Mouse (Mus musculus) forebrain, embryonic 14.5 days (tissue): ENCODE measurements around the gene Rhbdd1. TPM values are rescaled to one million over a fixed set of nuclear protein-coding genes. Genes with fewer than 3 reads are reported as not detected.

ENCODE experiments used
- ATAC-seq: fragments of 200-750 bp; cut with Nextera tagmentation; 2 replicates; pipeline ENCODE4 v1.8.0; 2017; ENCODE audit warnings: mild to moderate bottlenecking, moderate library complexity
- DNase-seq: peaks from one replicate; pipeline ENCODE4 v3.0.0-alpha.2; 2015; ENCODE audit warnings: low spot score
- H3K27ac ChIP-seq: fragments of 300-500 bp; sonication (generic); 2 replicates; pipeline ENCODE4 v1.5.1; 2014; ENCODE audit warnings: low read depth, mild to moderate bottlenecking, control low read depth, low read length, moderate library complexity
- H3K27me3 ChIP-seq: fragments of 300-500 bp; sonication (generic); replicated peaks from 2 replicates; pipeline ENCODE4 v1.6.1; 2014; ENCODE audit warnings: low read length, control low read depth, mixed read lengths; ENCODE audit not compliant: control insufficient read depth, insufficient read depth
- H3K36me3 ChIP-seq: fragments of 300-500 bp; sonication (generic); 2 replicates; pipeline ENCODE4 v1.6.1; 2014; ENCODE audit warnings: low read length, control low read depth; ENCODE audit not compliant: control insufficient read depth, insufficient read depth
- H3K4me1 ChIP-seq: fragments of 300-500 bp; sonication (generic); 2 replicates; pipeline ENCODE4 v1.6.1; 2014; ENCODE audit warnings: antibody characterized with exemption, low read length, control low read depth; ENCODE audit not compliant: control insufficient read depth, insufficient read depth
- H3K4me2 ChIP-seq: fragments of 300-500 bp; sonication (generic); 2 replicates; pipeline ENCODE4 v1.6.1; 2014; ENCODE audit warnings: mild to moderate bottlenecking, control low read depth, low read length
- H3K4me3 ChIP-seq: fragments of 300-500 bp; sonication (generic); 2 replicates; pipeline ENCODE4 v1.5.1; 2014; ENCODE audit warnings: low read depth, low read length, control low read depth
- H3K9ac ChIP-seq: fragments of 300-500 bp; sonication (generic); 2 replicates; pipeline ENCODE4 v1.6.1; 2014; ENCODE audit warnings: mild to moderate bottlenecking, low read length, control low read depth, moderate library complexity
- H3K9me3 ChIP-seq: fragments of 300-500 bp; sonication (generic); replicated peaks from 2 replicates; pipeline ENCODE4 v1.6.1; 2016; ENCODE audit warnings: low read length, control low read depth, mixed read lengths; ENCODE audit not compliant: control insufficient read depth
- WGBS: fragments of 180-500 bp; shearing (Covaris S2); extraction: QIAGEN DNeasy Blood & Tissue Kit; methylation state at CpG from one replicate; pipeline ENCODE4 v1.1.7; 2014; 5-methylcytosine and 5-hydroxymethylcytosine counted together
- microRNA-seq: library from miRNA; unstranded; fragments of <30 nt; microRNA quantifications from one replicate; pipeline ENCODE4, GENCODE M21; 2016
- polyA plus RNA-seq: library from polyadenylated mRNA; unstranded; fragments of >200 nt; fragmentation: Nextera tagmentation; extraction: Ambion mirVana; gene quantifications from 2 replicates; pipeline ENCODE4 v1.2.1, GENCODE M21; 2014

Rhbdd1 gene
- polyA plus RNA-seq, 1 experiment from 2014 or later = 4.0 TPM

GRCm38 (mm10) chr1:82482371-82482770 is 166.1 kb downstream of the Rhbdd1 start:
- Histone ChIP-seq H3K9me3 (no peaks in the 10 kb centered on the region), H3K4me1 (0 out of 2 replicates have a peak, but pooled peaks cover 3% of the 10 kb centered on the region), H3K9ac (no peak overlapping the region), H3K4me3 (no peak overlapping the region), H3K27ac (no peak overlapping the region), H3K36me3 (no peaks in the 10 kb centered on the region), H3K27me3 (no peaks in the 10 kb centered on the region), H3K4me2 (no peak overlapping the region)
- ATAC-seq = no peak
- no peak for DNase-seq
- 89% methylated on average over 7 of the region's 7 CpGs for WGBS

GRCm38 (mm10) chr1:82486371-82486770 is 170.1 kb downstream of the Rhbdd1 start:
- Histone ChIP-seq H3K9ac (no peak overlapping the region), H3K4me3 (no peak overlapping the region), H3K4me1 (no peaks in the 10 kb centered on the region), H3K36me3 (no peaks in the 10 kb centered on the region), H3K4me2 (no peak overlapping the region), H3K27ac (no peak overlapping the region), H3K9me3 (no peaks in the 10 kb centered on the region), H3K27me3 (no peaks in the 10 kb centered on the region)
- no peak for DNase-seq
- WGBS = 85% methylated on average over 4 of the region's 4 CpGs
- ATAC-seq = no peak

- H3K36me3 ChIP-seq = no peaks in the 10 kb centered on the region
- no peak for DNase-seq
- H3K9me3 ChIP-seq = no peaks in the 10 kb centered on the region
- no peak overlapping the region for H3K4me3 ChIP-seq
- no peak overlapping the region for H3K27ac ChIP-seq
- no peaks in the 10 kb centered on the region for H3K4me1 ChIP-seq
- no peaks in the 10 kb centered on the region for H3K27me3 ChIP-seq
- H3K9ac ChIP-seq = no peak overlapping the region
- no peak for ATAC-seq
- 87% methylated on average over 2 of the region's 2 CpGs for WGBS
- no peak overlapping the region for H3K4me2 ChIP-seq
These were observed 175.7 kb downstream of the Rhbdd1 start for GRCm38 (mm10) chr1:82491954-82492353.

Small RNA genes lying within 50 kb of the gene (microRNA-seq; reads per million reads assigned to microRNA genes)
- gene Gm22112 = not detected

Other genes with a start within 250 kb of the Rhbdd1 start
- gene Gm9747, start 83.3 kb upstream of the Rhbdd1 start, polyA plus RNA-seq = 27.9 and 28.5 TPM in 2 replicates
- 6.3 and 7.7 TPM in 2 replicates for gene Irs1, start 25.0 kb upstream of the Rhbdd1 start, polyA plus RNA-seq